Mouse (Mus musculus): ENCODE data around the gene Pole4.
"Not testable (repeated sequence)": the region's sequence is repeated elsewhere in the genome, so short reads cannot be mapped to it uniquely, and the experiment has no call there.

The Pole4 gene

DNA sequence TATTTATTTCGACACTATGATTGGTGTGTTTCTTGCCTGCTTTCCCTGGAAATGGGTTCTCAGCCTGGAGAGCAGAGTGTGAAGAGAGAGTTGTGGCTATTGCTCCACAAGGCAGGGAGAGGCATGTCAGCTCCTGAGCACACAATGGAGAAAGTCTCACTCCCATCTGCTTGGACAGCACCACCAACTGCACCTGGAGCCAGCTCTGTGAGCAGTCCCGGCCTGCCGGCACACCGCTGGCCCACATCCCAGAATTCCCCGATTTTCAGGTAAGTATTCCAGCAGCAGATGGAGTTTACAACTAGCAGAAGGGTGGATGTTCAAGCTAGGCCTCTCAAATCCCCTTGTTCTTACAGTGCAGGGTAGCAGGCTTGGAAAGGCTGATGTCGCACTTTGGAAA, 10.1 kb upstream of the Pole4 start:
- DNase-seq (ENCODE audit: low spot score), result no peak

GRCm38 (mm10) chr6:82714841-82715240, 9.7 kb upstream of the Pole4 start:
- DNase-seq (ENCODE audit: low spot score), result no peak

GRCm38 (mm10) chr6:82714243-82714642, 9.1 kb upstream of the Pole4 start:
- peak; percentile 66 for DNase-seq (ENCODE audit: low spot score)

DNA sequence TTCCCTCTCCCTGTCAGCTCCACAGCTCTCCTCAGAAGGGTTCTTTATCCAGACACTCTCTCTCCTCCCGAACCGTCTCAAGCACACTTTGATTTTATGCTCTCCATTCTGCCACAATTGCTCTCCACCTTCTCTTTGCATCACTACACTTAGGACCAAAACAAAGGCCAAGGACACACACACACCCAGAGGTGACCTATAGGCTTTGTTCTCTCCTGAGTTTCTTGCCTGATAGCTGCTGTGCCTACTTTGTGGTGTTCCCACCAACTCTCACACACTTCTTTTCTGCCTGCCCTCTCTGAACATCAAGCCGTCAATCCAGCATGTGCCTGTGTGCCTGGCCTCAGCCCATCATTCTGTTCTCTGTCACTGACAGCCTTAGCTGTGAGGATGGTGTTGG, 2.6 kb upstream of the Pole4 start:
- DNase-seq (ENCODE audit: low spot score), result no peak

DNA sequence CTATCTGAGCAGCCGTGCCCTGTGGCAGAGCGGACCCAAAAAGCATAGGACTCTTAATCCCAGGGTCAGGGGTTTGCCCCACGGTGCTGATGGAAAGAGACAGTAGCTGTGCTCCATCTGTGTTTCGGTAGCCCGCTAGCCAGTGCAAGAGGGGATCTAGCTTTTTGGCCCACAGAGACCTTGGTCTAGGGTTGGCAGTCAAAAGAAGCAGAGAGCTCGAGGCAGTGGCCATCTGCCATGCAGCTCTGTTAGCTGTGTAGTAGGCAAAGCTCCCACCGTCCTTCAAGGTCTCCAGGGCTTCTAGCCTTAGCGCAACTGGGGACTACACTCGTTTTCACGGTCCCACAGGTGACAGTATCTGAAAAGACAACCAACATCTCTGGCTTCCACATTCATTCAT, 2.1 kb upstream of the Pole4 start:
- no peak for DNase-seq (ENCODE audit: low spot score)

DNA sequence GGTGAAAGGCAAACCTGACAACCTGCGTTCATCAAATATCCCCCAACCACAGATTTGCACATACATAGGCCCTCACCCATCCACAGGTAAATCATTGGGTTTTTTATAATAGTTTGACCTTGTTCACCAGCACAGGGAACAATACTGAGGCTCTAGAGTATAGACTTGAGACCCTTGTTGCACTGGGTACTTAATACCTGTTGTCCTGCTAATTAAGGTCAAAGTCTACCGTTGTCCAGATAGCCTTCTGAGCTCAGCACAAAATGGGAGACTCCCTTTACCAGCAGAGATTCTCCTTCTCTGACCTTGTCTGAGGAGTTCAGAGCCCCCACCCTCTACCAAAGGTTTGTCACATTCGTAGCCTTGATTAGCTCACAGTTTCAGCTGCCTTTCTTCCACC, 1.5 kb downstream of the Pole4 start:
- no peak for DNase-seq (ENCODE audit: low spot score)

GRCm38 (mm10) chr6:82702593-82703017, 2.6 kb downstream of the Pole4 start:
- peak; percentile 85 for DNase-seq (ENCODE audit: low spot score)

DNA sequence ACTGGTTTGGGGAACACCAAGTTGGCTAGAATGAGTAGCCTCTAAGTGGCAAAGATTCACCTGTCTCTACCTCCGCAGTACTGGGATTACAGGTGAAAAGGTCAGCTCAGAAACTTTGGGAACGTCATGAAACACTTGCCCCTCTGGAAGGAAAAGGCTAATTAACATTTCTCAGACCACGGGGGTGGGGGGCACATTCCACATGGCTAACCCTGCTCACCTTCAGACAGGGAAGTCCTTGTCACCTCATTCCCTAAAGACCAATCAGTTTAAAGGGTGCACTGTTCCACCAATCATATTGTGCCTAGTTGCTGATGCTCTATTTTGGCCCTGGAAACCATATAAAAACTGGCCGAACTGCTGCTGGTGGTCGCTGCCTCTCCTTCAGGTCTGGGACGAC, 3.9 kb downstream of the Pole4 start:
- no peak for DNase-seq (ENCODE audit: low spot score)

DNA sequence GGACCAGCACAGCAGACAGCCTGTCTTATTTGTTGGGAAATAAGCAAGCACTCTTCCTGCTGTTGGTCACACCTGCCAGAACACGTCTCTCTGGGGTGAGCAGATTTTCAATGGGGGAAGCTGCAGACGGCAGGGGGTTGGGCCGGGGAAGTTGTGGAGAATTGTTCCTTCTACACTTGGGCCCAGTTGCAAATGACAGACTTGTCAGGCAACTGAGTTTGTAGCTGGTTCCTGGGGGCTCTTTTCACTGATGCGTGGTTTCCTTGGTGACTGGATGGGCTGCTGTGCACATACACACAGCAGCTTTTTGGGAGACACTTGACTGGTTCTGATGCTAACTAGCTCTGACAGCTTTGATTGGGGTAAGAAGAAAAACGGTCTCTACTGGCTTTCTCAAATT, 5.3 kb downstream of the Pole4 start:
- DNase-seq (ENCODE audit: low spot score), result no peak

- DNase-seq (ENCODE audit: low spot score), result no peak
These were observed 8.4 kb downstream of the Pole4 start for GRCm38 (mm10) chr6:82696736-82697135.

DNA sequence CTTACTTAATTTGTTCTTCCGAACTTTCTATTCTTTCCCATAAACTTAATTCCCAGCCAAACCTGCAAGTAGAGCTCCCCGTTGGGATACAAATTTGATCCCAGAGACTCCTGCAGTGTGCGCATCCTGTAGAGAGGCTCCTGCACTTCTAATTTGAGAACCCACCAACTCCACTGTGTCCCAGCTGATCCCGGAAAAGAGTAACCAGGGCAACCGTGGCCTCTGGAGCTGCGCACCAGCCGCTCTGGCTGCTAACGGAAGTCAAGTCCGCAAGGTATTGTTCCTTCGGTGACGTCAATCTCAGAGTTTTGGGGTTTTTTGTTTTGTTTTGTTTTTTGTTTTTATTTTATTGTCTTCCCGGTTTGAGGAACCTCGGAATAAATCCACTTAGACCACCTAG, 10.5 kb downstream of the Pole4 start:
- no peak for DNase-seq (ENCODE audit: low spot score)

- no peak for DNase-seq (ENCODE audit: low spot score)
These were observed 15.7 kb downstream of the Pole4 start for GRCm38 (mm10) chr6:82689474-82689873.

GRCm38 (mm10) chr6:82688586-82688985, 16.6 kb downstream of the Pole4 start:
- not testable (repeated sequence) for DNase-seq (ENCODE audit: low spot score)

GRCm38 (mm10) chr6:82684136-82684535, 21.0 kb downstream of the Pole4 start:
- DNase-seq (ENCODE audit: low spot score), result no peak

- not testable (repeated sequence) for DNase-seq (ENCODE audit: low spot score)
These were observed 25.9 kb downstream of the Pole4 start for GRCm38 (mm10) chr6:82679286-82679685.

GRCm38 (mm10) chr6:82677629-82678028, 27.5 kb downstream of the Pole4 start:
- DNase-seq (ENCODE audit: low spot score), result not testable (repeated sequence)

DNA sequence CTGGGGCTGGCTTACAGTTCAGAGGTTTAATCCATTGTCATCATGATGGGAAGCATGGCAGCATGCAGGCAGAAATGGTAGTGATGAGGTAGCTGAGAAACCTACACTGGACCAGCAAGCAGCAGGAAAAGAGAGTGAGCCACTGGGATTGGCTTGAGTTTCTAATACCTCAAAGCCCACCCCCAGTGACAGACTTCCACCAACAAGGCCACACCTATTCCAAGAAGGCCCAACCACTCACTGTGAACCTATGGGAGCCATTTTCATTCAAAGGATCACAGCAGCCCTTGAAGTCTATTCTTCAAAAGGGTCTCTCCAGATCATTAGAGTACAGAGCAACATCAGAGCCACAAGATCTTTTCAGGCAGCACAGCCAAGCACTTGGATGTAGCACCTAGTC, 38.7 kb downstream of the Pole4 start:
- DNase-seq (ENCODE audit: low spot score), result no peak

GRCm38 (mm10) chr6:82653169-82653525, 52.0 kb downstream of the Pole4 start:
- no peak for DNase-seq (ENCODE audit: low spot score)

GRCm38 (mm10) chr6:82652521-82653168, 52.5 kb downstream of the Pole4 start:
- DNase-seq (ENCODE audit: low spot score), result peak; percentile 97

DNA sequence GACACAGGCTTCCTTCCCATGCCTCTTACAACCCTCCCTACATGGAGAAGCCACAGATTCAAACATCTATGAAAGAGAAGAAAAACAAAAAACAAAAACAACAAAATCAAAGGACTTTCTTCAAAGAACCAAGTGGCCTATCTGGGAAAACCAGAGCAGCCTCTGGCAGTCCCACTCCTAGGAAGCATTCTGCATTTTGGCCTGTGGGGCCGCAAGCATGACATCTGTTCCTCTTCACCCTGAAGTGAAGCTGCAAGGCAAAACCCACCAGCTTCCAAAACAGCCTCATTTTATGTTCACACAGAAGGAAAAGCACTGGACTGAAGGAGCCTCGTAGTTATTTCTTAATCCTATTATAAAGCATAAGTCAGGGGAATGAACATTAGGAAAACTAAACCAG, 56.1 kb downstream of the Pole4 start:
- DNase-seq (ENCODE audit: low spot score), result no peak

- DNase-seq (ENCODE audit: low spot score), result no peak
These were observed 57.1 kb downstream of the Pole4 start for GRCm38 (mm10) chr6:82647940-82648655.

GRCm38 (mm10) chr6:82647001-82647400, 58.2 kb downstream of the Pole4 start:
- DNase-seq (ENCODE audit: low spot score), result no peak

DNA sequence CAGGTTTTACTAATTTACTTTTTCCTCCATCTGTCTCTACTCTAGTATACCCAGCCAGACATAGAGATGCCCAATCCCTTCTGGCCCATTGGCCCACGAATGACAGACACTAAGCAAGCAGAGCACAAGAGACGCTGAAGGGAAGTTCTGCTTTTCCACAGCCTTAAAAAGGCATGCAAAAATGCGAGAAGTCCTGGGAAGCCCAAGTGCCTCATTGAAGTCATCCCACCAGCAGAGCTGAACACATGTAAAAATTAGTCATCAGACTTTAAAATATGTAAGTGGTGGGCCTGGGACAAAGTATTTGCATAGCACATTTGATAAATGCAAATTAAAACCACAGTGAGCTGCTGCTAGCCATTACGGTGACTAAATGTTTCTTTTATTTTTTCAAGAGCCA, 65.1 kb downstream of the Pole4 start:
- no peak for DNase-seq (ENCODE audit: low spot score)

DNA sequence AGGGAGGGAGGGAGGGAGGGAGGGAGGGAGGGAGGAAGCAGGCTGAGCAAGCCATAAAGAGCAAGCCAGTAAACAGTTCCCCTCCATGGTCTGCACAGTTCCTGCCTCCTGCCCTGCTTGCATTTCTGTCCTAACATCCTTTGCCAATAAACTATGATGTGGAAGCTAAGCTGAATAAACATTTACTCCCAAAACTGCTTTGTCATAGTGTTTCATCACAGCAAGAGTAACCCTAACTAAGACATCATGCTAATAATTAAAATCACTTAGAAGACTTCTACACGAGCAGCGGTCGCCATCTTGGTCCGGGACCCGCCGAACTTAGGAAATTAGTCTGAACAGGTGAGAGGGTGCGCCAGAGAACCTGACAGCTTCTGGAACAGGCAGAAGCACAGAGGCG, 79.8 kb downstream of the Pole4 start:
- DNase-seq (ENCODE audit: low spot score), result not testable (repeated sequence)
